Mouse (Mus musculus) stomach, postnatal 0 days (tissue): ENCODE results near the gene Dock4. TPM values are rescaled to one million over a fixed set of nuclear protein-coding genes. Genes with fewer than 3 reads are reported as not detected.

Source experiments
- ATAC-seq: fragments of 200-750 bp; cut with Nextera tagmentation; 2 replicates; pipeline ENCODE4 v1.8.0; 2017; ENCODE audit not compliant: low FRiP score, low TSS enrichment
- DNase-seq: peaks from one replicate; pipeline ENCODE4 v3.0.0-alpha.2; 2016; ENCODE audit warnings: low spot score
- H3K27ac ChIP-seq: fragments of 300-500 bp; sonication (generic); replicated peaks from 2 replicates; pipeline ENCODE4 v1.5.1; 2014; ENCODE audit warnings: mild to moderate bottlenecking, control low read depth
- H3K27me3 ChIP-seq: fragments of 300-500 bp; sonication (generic); 2 replicates; pipeline ENCODE4 v1.6.1; 2014; ENCODE audit warnings: low read length; ENCODE audit not compliant: control insufficient read depth, insufficient read depth
- H3K36me3 ChIP-seq: fragments of 300-500 bp; sonication (generic); 2 replicates; pipeline ENCODE4 v1.6.1; 2014; ENCODE audit warnings: low read length, mixed read lengths; ENCODE audit not compliant: control insufficient read depth, insufficient read depth
- H3K4me1 ChIP-seq: fragments of 300-500 bp; sonication (generic); replicated peaks from 2 replicates; pipeline ENCODE4 v1.6.1; 2014; ENCODE audit warnings: antibody characterized with exemption; ENCODE audit not compliant: control insufficient read depth, insufficient read depth
- H3K4me2 ChIP-seq: fragments of 300-500 bp; sonication (generic); replicated peaks from 2 replicates; pipeline ENCODE4 v1.6.1; 2014; ENCODE audit warnings: low read depth, mild to moderate bottlenecking, control low read depth, moderate library complexity
- H3K4me3 ChIP-seq: fragments of 300-500 bp; sonication (generic); 2 replicates; pipeline ENCODE4 v1.5.1; 2014; ENCODE audit warnings: low read depth, low read length, control low read depth
- H3K9ac ChIP-seq: fragments of 300-500 bp; sonication (generic); 2 replicates; pipeline ENCODE4 v1.6.1; 2014; ENCODE audit warnings: mild to moderate bottlenecking, low read length, control low read depth, mixed read lengths
- H3K9me3 ChIP-seq: fragments of 300-500 bp; sonication (generic); 2 replicates; pipeline ENCODE4 v1.6.1; 2016; ENCODE audit warnings: low read length; ENCODE audit not compliant: control insufficient read depth
- CTCF ChIP-seq: IDR thresholded peaks from 2 replicates; pipeline ENCODE4 v1.5.1; 2016; ENCODE audit warnings: antibody characterized with exemption, low read depth, mild to moderate bottlenecking, moderate library complexity
- EP300 ChIP-seq: optimal IDR thresholded peaks from 2 replicates; pipeline ENCODE3; 2016; ENCODE audit warnings: antibody characterized with exemption
- WGBS: fragments of 180-500 bp; shearing (Covaris S2); extraction: QIAGEN DNeasy Blood & Tissue Kit; methylation state at CpG from one replicate; pipeline ENCODE4 v1.1.7; 2014; 5-methylcytosine and 5-hydroxymethylcytosine counted together
- polyA plus RNA-seq: library from polyadenylated mRNA; unstranded; fragments of >200 nt; fragmentation: Nextera tagmentation; extraction: Ambion mirVana; gene quantifications from 2 replicates; pipeline ENCODE4 v1.2.1, GENCODE M21; 2015

Dock4 gene
- polyA plus RNA-seq, 1 experiment from 2014 or later = 3.1 TPM

DNA sequence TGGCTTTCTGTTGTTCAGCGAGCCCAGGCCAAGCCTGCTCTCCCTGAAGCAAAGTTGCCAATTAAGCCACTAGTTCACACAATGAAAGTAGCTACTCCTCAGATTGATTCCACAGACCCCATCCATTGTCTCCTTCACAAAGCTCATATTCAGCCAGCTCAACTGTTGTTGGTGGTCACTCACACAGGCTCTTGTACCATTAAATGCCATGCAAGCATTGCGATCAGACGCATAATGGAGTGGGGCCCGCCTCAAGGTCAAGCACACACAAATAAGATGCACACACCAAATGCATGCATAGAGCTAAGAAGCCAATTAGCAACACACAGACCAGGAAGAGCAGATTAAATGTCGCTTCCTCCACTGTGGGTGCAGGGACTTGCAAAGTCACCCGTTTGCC, 391.2 kb downstream of the Dock4 start:
- Histone ChIP-seq H3K4me3 (no peak overlapping the region), H3K9me3 (no peaks in the 10 kb centered on the region), H3K36me3 (no peaks in the 10 kb centered on the region), H3K4me2 (no peak overlapping the region), H3K4me1 (no peaks in the 10 kb centered on the region), H3K27me3 (no peaks in the 10 kb centered on the region), H3K27ac (no peak overlapping the region), H3K9ac (no peak overlapping the region)
- 87% methylated on average over 6 of the region's 6 CpGs for WGBS
- DNase-seq (no peak), ATAC-seq (no peak)
- TF ChIP-seq EP300 (no peak), CTCF (no peak)

DNA sequence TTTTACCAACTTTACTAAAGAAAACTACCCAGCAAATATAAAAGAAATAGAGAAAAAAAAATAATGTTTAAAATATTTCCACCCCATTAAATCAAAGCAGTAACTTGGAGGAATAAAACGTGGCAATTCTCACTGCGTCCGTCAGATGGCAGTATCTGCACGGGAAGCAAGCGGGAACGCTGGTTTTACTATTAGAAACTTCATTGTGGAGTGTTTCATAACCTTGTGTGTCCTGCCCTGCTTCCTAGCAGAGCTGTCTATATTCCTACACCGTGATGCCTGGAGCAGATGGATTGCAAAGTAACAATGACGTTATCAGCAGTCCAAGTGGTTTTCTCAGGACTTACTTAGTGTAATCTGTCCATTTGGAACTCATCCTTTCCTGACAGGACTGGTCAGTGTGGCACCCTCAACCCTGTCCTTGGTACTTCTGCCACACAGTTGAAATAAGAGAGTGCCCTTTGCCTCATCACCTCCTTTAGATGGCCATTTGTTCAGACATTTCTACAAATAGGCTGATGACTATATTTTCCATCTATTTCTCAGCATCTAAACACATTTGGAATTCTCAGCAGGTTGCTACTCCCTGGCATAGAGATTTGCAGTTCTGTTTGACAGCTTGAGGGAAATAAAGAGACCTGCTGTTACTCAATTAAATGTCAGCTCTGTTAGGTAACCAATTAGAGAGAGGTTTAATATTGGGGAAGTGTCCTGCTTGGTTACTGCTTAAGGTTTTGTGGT, 392.0 kb downstream of the Dock4 start:
- no peaks in the 10 kb centered on the region for H3K36me3 ChIP-seq
- DNase-seq (peak; percentile 74), ATAC-seq (peak; percentile 53; the same call in 1 of the 2 replicates)
- no peak overlapping the region for H3K4me3 ChIP-seq
- H3K27me3 ChIP-seq = no peaks in the 10 kb centered on the region
- WGBS = 3% methylated on average over 8 of the region's 8 CpGs
- H3K4me2 ChIP-seq = no peak overlapping the region
- no peak overlapping the region for H3K9ac ChIP-seq
- no peaks in the 10 kb centered on the region for H3K9me3 ChIP-seq
- H3K4me1 ChIP-seq = no peaks in the 10 kb centered on the region
- peak; percentile 95 for TF ChIP-seq CTCF
- no peak for TF ChIP-seq EP300
- H3K27ac ChIP-seq = no peak overlapping the region

DNA sequence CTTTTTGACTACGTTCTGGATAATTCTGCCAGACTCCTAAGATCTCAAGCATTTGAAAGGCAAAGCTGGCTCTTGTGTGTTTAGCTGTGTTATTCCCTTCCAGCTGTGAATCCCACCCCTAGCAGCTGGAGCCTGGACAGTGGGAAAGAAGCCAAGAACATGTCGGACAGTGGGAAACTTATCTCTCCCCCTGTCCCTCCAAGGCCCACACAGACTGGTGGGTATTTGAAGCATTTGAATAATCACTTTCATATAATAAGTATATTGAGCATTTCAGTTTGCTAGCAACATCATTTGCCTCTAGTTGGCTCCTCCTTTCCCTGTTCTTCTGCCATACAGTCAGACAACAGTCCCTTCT, 392.6 kb downstream of the Dock4 start:
- Histone ChIP-seq H3K27me3 (no peaks in the 10 kb centered on the region), H3K9me3 (no peaks in the 10 kb centered on the region), H3K4me2 (no peak overlapping the region), H3K4me3 (no peak overlapping the region), H3K4me1 (no peaks in the 10 kb centered on the region), H3K27ac (no peak overlapping the region), H3K36me3 (no peaks in the 10 kb centered on the region), H3K9ac (no peak overlapping the region)
- 46% methylated on average over 2 of the region's 2 CpGs for WGBS
- DNase-seq = no peak
- TF ChIP-seq EP300 (no peak), CTCF (no peak)
- ATAC-seq = no peak

DNA sequence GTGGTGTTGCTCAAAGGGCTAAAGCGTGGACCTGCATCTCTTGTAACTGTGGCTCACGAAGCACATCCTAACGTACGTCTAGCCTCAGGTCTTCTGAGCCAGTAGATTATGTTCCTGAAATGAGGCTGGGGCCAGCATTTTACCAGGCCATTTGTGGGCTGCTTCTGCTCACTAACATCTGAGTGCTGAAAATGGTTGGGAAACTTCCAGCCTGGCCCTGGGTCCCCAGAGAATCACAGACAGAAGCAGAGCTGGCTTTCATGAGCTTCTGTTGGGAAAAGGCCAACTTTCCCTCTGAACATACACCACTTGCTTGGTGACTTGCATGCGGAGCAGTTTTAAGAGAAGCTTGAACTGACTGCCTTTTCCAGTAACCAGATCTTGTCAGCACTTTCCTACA, 393.2 kb downstream of the Dock4 start:
- no peak overlapping the region for H3K9ac ChIP-seq
- no peaks in the 10 kb centered on the region for H3K9me3 ChIP-seq
- ATAC-seq (no peak), DNase-seq (no peak)
- TF ChIP-seq CTCF (no peak), EP300 (no peak)
- no peak overlapping the region for H3K4me3 ChIP-seq
- no peaks in the 10 kb centered on the region for H3K27me3 ChIP-seq
- WGBS = 74% methylated on average over 5 of the region's 5 CpGs
- no peak overlapping the region for H3K27ac ChIP-seq
- H3K36me3 ChIP-seq = no peaks in the 10 kb centered on the region
- H3K4me1 ChIP-seq = no peaks in the 10 kb centered on the region
- no peak overlapping the region for H3K4me2 ChIP-seq

DNA sequence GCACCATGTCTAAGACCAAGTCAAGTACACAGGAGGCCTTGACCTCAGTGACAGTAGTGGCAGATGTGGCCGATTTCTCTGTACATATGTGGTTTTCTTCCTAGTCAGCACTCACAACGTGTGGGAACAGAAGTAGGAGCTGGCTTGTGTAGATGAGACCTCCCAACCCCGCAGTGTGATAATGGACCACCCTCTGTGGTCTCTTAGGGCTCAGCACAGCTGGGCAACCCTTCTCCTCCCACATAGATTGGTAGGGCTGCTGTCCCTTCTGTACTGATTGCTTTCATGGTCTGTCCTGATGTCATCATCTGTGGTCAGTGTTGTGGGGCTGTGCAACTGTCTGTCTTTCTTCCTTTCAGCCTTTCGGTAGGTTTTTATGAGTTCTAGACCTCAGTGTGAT, 394.1 kb downstream of the Dock4 start:
- ATAC-seq (no peak), DNase-seq (no peak)
- Histone ChIP-seq H3K4me1 (no peaks in the 10 kb centered on the region), H3K27me3 (no peaks in the 10 kb centered on the region), H3K4me2 (no peak overlapping the region), H3K9me3 (no peaks in the 10 kb centered on the region), H3K4me3 (no peak overlapping the region), H3K36me3 (no peaks in the 10 kb centered on the region), H3K27ac (no peak overlapping the region), H3K9ac (no peak overlapping the region)
- 80% methylated on average over 4 of the region's 4 CpGs for WGBS
- TF ChIP-seq EP300 = no peak
- TF ChIP-seq CTCF = no peak

DNA sequence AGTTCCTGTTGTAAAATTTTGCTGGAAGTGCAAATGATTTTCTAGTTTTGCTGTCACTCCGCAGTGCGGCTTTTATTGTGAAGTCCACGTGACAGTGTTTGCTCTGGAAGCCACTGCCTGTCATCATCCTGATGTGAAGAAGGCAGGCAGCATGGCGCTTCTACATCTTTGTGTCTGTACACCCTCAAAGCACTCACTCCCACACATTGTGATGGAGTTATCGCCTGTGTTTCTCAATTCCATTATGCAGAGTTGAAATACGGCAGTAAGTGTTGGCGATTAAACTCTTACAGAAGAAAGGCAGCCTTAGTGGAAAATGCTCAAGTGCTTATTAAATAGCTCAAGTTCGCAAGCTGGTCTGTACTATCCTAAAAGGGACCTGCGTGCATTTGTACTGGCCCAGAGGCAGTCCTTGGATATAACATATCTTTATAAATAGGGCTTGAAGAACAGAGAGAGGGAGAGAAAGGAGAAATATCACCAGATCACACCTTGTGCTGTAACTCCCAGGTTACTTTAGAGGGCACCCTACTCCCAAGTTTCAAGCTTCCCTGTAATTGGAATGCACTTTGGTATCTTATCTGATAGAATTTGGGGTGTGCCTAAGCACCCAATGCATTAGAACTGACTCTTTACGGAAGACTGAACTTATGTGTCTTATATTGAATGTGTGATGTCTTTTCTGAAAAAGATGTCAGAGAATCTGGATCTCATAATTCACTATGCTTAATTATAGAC, 396.7 kb downstream of the Dock4 start:
- H3K27me3 ChIP-seq = no peaks in the 10 kb centered on the region
- H3K9me3 ChIP-seq = no peaks in the 10 kb centered on the region
- H3K4me3 ChIP-seq = no peak overlapping the region
- DNase-seq = no peak
- no peak overlapping the region for H3K9ac ChIP-seq
- 79% methylated on average over 10 of the region's 10 CpGs for WGBS
- no peaks in the 10 kb centered on the region for H3K36me3 ChIP-seq
- H3K27ac ChIP-seq = no peak overlapping the region
- no peaks in the 10 kb centered on the region for H3K4me1 ChIP-seq
- no peak for ATAC-seq
- no peak overlapping the region for H3K4me2 ChIP-seq
- no peak for TF ChIP-seq EP300
- peak; percentile 74 for TF ChIP-seq CTCF
